8 mouse cellular contexts compared by ENCODE assay signal in the genomic region with DNA sequence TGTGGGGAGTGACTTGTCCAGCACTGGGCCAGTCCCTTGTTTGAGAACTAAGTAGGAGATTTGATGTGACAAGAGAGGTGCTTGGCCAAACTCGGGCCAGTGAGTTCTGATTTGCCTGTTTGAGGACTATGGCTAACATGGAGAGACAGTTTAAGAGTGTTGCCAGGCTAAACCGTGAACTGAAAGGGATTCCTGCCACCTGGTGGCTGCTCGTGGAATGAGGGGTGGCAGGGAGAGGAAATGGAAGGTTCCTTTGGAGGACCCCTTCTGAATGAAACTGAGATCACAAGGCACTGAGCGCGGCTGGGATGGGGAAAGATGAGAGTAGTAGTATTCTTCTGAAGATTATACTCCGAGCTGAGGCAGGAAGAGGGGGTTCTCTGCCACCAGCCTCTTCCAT. TPM values are rescaled to one million over a fixed set of nuclear protein-coding genes. Genes with fewer than 3 reads are reported as not detected.
DNase-seq lines count a peak whose midpoint lies in the region; ATAC-seq and TF ChIP-seq lines count a peak whose summit lies in the region.

No protein-coding gene starts in this region.

- H3K27me3 ChIP-seq in kidney, embryonic 15.5 days: peaks cover 70% of the 10 kb centered on the region
- H3K27me3 ChIP-seq in embryonic facial prominence, embryonic 14.5 days (replicated peaks; ENCODE audit: control insufficient read depth, insufficient read depth, low read length): peaks cover 20% of the 10 kb centered on the region
- H3K27me3 ChIP-seq in hindbrain, embryonic 13.5 days: peaks cover 71% of the 10 kb centered on the region
- H3K27me3 ChIP-seq in limb, embryonic 10.5 days (ENCODE audit: low read depth, poor library complexity, severe bottlenecking): peaks cover 57% of the 10 kb centered on the region

- TF ChIP-seq CTCF in bone marrow, adult 2 months (IDR thresholded peaks at IDR 0.05; ENCODE audit: control insufficient read depth, insufficient read depth, low read length): peak; percentile 73

- no peak for ATAC-seq in kidney, embryonic 15.5 days (replicated peaks; ENCODE audit: low FRiP score)
- ATAC-seq in embryonic facial prominence, embryonic 14.5 days (ENCODE audit: low read depth): no peak; the same call in 1 of the 2 replicates
- ATAC-seq in hindbrain, embryonic 13.5 days (ENCODE audit: low FRiP score): peak; percentile 36; the same call in 1 of the 2 replicates

- TF ChIP-seq POLR2A in bone marrow, adult 2 months (IDR thresholded peaks at IDR 0.05; ENCODE audit: borderline replicate concordance, control insufficient read depth, low read depth, low read length): no peak

- H3K4me2 ChIP-seq in kidney, embryonic 15.5 days: no peak overlapping the region
- H3K4me2 ChIP-seq in embryonic facial prominence, embryonic 14.5 days (ENCODE audit: low read depth, low read length): no peak overlapping the region
- H3K4me2 ChIP-seq in hindbrain, embryonic 13.5 days: no peak overlapping the region

- H3K27ac ChIP-seq in kidney, embryonic 15.5 days: no peak overlapping the region
- no peak overlapping the region for H3K27ac ChIP-seq in bone marrow, adult 2 months (ENCODE audit: control insufficient read depth, insufficient read depth, low read depth, low read length, poor library complexity)
- no peak overlapping the region for H3K27ac ChIP-seq in embryonic facial prominence, embryonic 14.5 days (replicated peaks; ENCODE audit: low read depth, low read length)
- H3K27ac ChIP-seq in hindbrain, embryonic 13.5 days: no peak overlapping the region
- H3K27ac ChIP-seq in limb, embryonic 10.5 days: no peak overlapping the region

- H3K9me3 ChIP-seq in kidney, embryonic 15.5 days (replicated peaks): no peaks in the 10 kb centered on the region
- no peaks in the 10 kb centered on the region for H3K9me3 ChIP-seq in embryonic facial prominence, embryonic 14.5 days (ENCODE audit: control insufficient read depth, low read length)
- H3K9me3 ChIP-seq in hindbrain, embryonic 13.5 days: no peaks in the 10 kb centered on the region
- no peaks in the 10 kb centered on the region for H3K9me3 ChIP-seq in limb, embryonic 10.5 days (replicated peaks)

- DNase-seq in kidney, adult 18-20 months: peak; percentile 78
- peak; percentile 69 for DNase-seq in embryonic facial prominence, embryonic 14.5 days (ENCODE audit: low spot score)
- peak; percentile 86 for DNase-seq in limb, embryonic 10.5 days (ENCODE audit: low spot score)
- peak; percentile 75 for DNase-seq in neural tube, embryonic 10.5 days (ENCODE audit: extremely low spot score, low spot score)
- DNase-seq in thymus, postnatal 10 days (ENCODE audit: low spot score in 2 of 2): peak; percentile 28 to 71

- H3K9ac ChIP-seq in kidney, embryonic 15.5 days: no peak overlapping the region
- no peak overlapping the region for H3K9ac ChIP-seq in embryonic facial prominence, embryonic 14.5 days (ENCODE audit: low read depth, low read length)
- no peak overlapping the region for H3K9ac ChIP-seq in hindbrain, embryonic 13.5 days

- H3K4me3 ChIP-seq in kidney, embryonic 15.5 days (replicated peaks): no peak overlapping the region
- no peak overlapping the region for H3K4me3 ChIP-seq in bone marrow, adult 2 months (replicated peaks; ENCODE audit: control insufficient read depth, low read depth, low read length)
- no peak overlapping the region for H3K4me3 ChIP-seq in embryonic facial prominence, embryonic 14.5 days (ENCODE audit: low read depth, low read length)
- H3K4me3 ChIP-seq in hindbrain, embryonic 13.5 days: no peak overlapping the region
- H3K4me3 ChIP-seq in limb, embryonic 10.5 days: no peak overlapping the region

- H3K4me1 ChIP-seq in kidney, embryonic 15.5 days: no peaks in the 10 kb centered on the region
- H3K4me1 ChIP-seq in bone marrow, adult 2 months (ENCODE audit: control insufficient read depth, insufficient read depth, low read length): no peaks in the 10 kb centered on the region
- no peaks in the 10 kb centered on the region for H3K4me1 ChIP-seq in embryonic facial prominence, embryonic 14.5 days (ENCODE audit: control insufficient read depth, insufficient read depth, low read length)
- no peaks in the 10 kb centered on the region for H3K4me1 ChIP-seq in hindbrain, embryonic 13.5 days (replicated peaks)
- H3K4me1 ChIP-seq in limb, embryonic 10.5 days: no peaks in the 10 kb centered on the region

- H3K36me3 ChIP-seq in kidney, embryonic 15.5 days: no peaks in the 10 kb centered on the region
- no peaks in the 10 kb centered on the region for H3K36me3 ChIP-seq in embryonic facial prominence, embryonic 14.5 days (ENCODE audit: control insufficient read depth, insufficient read depth, low read length)
- no peaks in the 10 kb centered on the region for H3K36me3 ChIP-seq in hindbrain, embryonic 13.5 days
- H3K36me3 ChIP-seq in limb, embryonic 10.5 days: no peaks in the 10 kb centered on the region

- WGBS in kidney, embryonic 15.5 days: 5% methylated on average over 6 of the region's 6 CpGs
- 3% methylated on average over 6 of the region's 6 CpGs for whole genome bisulfite sequencing in bone marrow, adult 2 months
- 4% methylated on average over 6 of the region's 6 CpGs for WGBS in embryonic facial prominence, embryonic 14.5 days
- 10% methylated on average over 6 of the region's 6 CpGs for WGBS in hindbrain, embryonic 13.5 days
- 9% methylated on average over 6 of the region's 6 CpGs for WGBS in limb, embryonic 10.5 days

RNA-seq across cellular contexts. Expression of a gene that starts 7.2 kb away (rescaled TPM):
- 0.26 and 0.31 TPM in 2 replicates for polyA plus RNA-seq in kidney, embryonic 15.5 days (2015; fragmentation: Nextera tagmentation; extraction: Ambion mirVana)
- polyA plus RNA-seq in bone marrow, adult 2 months (2011; ENCODE audit: insufficient read depth, insufficient read length, low replicate concordance, missing spikeins): not detected in 2 replicates
- 0.94 and 1.3 TPM in 2 replicates for polyA plus RNA-seq in embryonic facial prominence, embryonic 14.5 days (2014; fragmentation: Nextera tagmentation; extraction: Ambion mirVana)
- polyA plus RNA-seq in hindbrain, embryonic 13.5 days (2015; fragmentation: Nextera tagmentation; extraction: Ambion mirVana): 2.1 and 2.3 TPM in 2 replicates
- polyA plus RNA-seq in limb, embryonic 10.5 days (2016; fragmentation: Nextera tagmentation; extraction: Ambion mirVana): not detected in 2 replicates

RNA-seq across cellular contexts. Expression of a gene that starts 51.2 kb away (rescaled TPM):
- 3.3 and 3.6 TPM in 2 replicates for polyA plus RNA-seq in kidney, embryonic 15.5 days (2015; fragmentation: Nextera tagmentation; extraction: Ambion mirVana)
- 0.62 TPM in 1 of 2 replicates, not detected in the other for polyA plus RNA-seq in bone marrow, adult 2 months (2011; ENCODE audit: insufficient read depth, insufficient read length, low replicate concordance, missing spikeins)
- 4.8 and 4.9 TPM in 2 replicates for polyA plus RNA-seq in embryonic facial prominence, embryonic 14.5 days (2014; fragmentation: Nextera tagmentation; extraction: Ambion mirVana)
- 10.0 and 10.6 TPM in 2 replicates for polyA plus RNA-seq in hindbrain, embryonic 13.5 days (2015; fragmentation: Nextera tagmentation; extraction: Ambion mirVana)
- polyA plus RNA-seq in limb, embryonic 10.5 days (2016; fragmentation: Nextera tagmentation; extraction: Ambion mirVana): 6.0 and 6.3 TPM in 2 replicates
